Mouse (Mus musculus) hindbrain, embryonic 16.5 days (tissue): ENCODE measurements around the gene Immt. TPM values are rescaled to one million over a fixed set of nuclear protein-coding genes. Genes with fewer than 3 reads are reported as not detected.
"Not testable (repeated sequence)": the region's sequence is repeated elsewhere in the genome, so short reads cannot be mapped to it uniquely, and the experiment has no call there.

Experiments used
- ATAC-seq: fragments of 200-750 bp; cut with Nextera tagmentation; 2 replicates; pipeline ENCODE4 v1.8.0; 2017; ENCODE audit warnings: moderate TSS enrichment, moderate library complexity
- H3K27ac ChIP-seq: fragments of 300-500 bp; sonication (generic); 2 replicates; pipeline ENCODE4 v1.5.1; 2014; ENCODE audit warnings: low read depth, mild to moderate bottlenecking, control low read depth, low read length, moderate library complexity
- H3K27me3 ChIP-seq: fragments of 300-500 bp; sonication (generic); replicated peaks from 2 replicates; pipeline ENCODE4 v1.6.1; 2014; ENCODE audit warnings: low read length; ENCODE audit not compliant: control insufficient read depth, insufficient read depth
- H3K36me3 ChIP-seq: fragments of 300-500 bp; sonication (generic); 2 replicates; pipeline ENCODE4 v1.6.1; 2014; ENCODE audit warnings: mild to moderate bottlenecking, low read length, moderate library complexity, mixed read lengths; ENCODE audit not compliant: control insufficient read depth, insufficient read depth
- H3K4me1 ChIP-seq: fragments of 300-500 bp; sonication (generic); 2 replicates; pipeline ENCODE4 v1.6.1; 2014; ENCODE audit warnings: low read depth, low read length; ENCODE audit not compliant: control insufficient read depth, insufficient read depth
- H3K4me2 ChIP-seq: fragments of 300-500 bp; sonication (generic); 2 replicates; pipeline ENCODE4 v1.6.1; 2014; ENCODE audit warnings: mild to moderate bottlenecking, low read length, control low read depth, moderate library complexity
- H3K4me3 ChIP-seq: fragments of 300-500 bp; sonication (generic); 2 replicates; pipeline ENCODE4 v1.5.1; 2014; ENCODE audit warnings: mild to moderate bottlenecking, low read length, control low read depth, moderate library complexity
- H3K9ac ChIP-seq: fragments of 300-500 bp; sonication (generic); 2 replicates; pipeline ENCODE4 v1.6.1; 2014; ENCODE audit warnings: low read depth, mild to moderate bottlenecking, control low read depth, low read length, moderate library complexity
- H3K9me3 ChIP-seq: fragments of 300-500 bp; sonication (generic); 2 replicates; pipeline ENCODE4 v1.6.1; 2014; ENCODE audit warnings: mild to moderate bottlenecking, low read length, moderate library complexity; ENCODE audit not compliant: control insufficient read depth
- WGBS: fragments of 180-500 bp; shearing (Covaris S2); extraction: QIAGEN DNeasy Blood & Tissue Kit; methylation state at CpG from one replicate; pipeline ENCODE4 v1.1.7; 2014; 5-methylcytosine and 5-hydroxymethylcytosine counted together
- polyA plus RNA-seq: library from polyadenylated mRNA; unstranded; fragments of >200 nt; fragmentation: Nextera tagmentation; extraction: Ambion mirVana; gene quantifications from 2 replicates; pipeline ENCODE4 v1.2.1, GENCODE M21; 2015

The Immt gene
- polyA plus RNA-seq, 1 experiment from 2014 or later = 165 TPM

- H3K4me3 ChIP-seq, H3K27ac ChIP-seq, H3K4me1 ChIP-seq, H3K9me3 ChIP-seq, H3K4me2 ChIP-seq, H3K9ac ChIP-seq, ATAC-seq, H3K27me3 ChIP-seq: not testable (repeated sequence)
- 90% methylated on average over 5 of the region's 5 CpGs for WGBS
- H3K36me3 ChIP-seq = peaks cover 43% of the 10 kb centered on the region
These were observed 94.1 kb downstream of the Immt start for GRCm38 (mm10) chr6:71925233-71925632.

Other genes starting within 250 kb of the Immt start
- gene Kdm3a, start 198.3 kb upstream of the Immt start, polyA plus RNA-seq = 25.6 and 33.0 TPM in 2 replicates
- 304 and 342 TPM in 2 replicates for gene Reep1, start 123.8 kb upstream of the Immt start, polyA plus RNA-seq
- gene Mrpl35, start 4.4 kb upstream of the Immt start, polyA plus RNA-seq = 40.8 and 43.5 TPM in 2 replicates
- gene Ptcd3, start 77.4 kb downstream of the Immt start, polyA plus RNA-seq = 72.9 and 83.9 TPM in 2 replicates
- gene Polr1a, start 77.7 kb downstream of the Immt start, polyA plus RNA-seq = 17.9 and 18.3 TPM in 2 replicates